Mouse (Mus musculus): ENCODE results near the gene Rexo1. TPM values are rescaled to one million over a fixed set of nuclear protein-coding genes. Genes with fewer than 3 reads are reported as not detected.

Gene Rexo1
- polyA plus RNA-seq, 1 experiment: 72.0 TPM

DNA sequence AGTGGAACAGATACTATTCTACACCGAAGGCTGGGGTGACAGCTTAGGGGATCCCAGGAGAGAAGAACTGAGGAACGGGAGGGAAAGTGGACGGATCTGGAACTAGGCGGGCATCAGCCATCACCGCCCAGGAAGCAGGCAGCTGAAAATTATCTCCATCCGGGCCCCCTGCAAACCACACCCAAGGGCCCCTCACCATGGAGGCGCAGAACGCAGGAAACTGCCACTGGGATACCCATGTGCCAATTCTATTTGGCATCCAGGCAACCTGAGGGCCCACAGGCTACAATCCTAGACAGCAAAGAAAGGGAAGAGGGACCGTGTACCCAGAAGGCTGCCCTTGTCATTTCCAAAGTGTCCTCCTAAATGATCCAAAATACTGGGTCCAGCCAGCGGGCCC, 9.1 kb upstream of the Rexo1 start:
- DNase-seq (ENCODE audit: low read depth): no peak
- TF ChIP-seq POLR2A (IDR thresholded peaks at IDR 0.05; ENCODE audit: borderline replicate concordance, extremely low read depth, insufficient read depth, insufficient read length, poor library complexity, severe bottlenecking): no peak
- no peak for TF ChIP-seq CTCF (IDR thresholded peaks at IDR 0.05; ENCODE audit: borderline replicate concordance, extremely low read depth, insufficient read depth, insufficient read length)

DNA sequence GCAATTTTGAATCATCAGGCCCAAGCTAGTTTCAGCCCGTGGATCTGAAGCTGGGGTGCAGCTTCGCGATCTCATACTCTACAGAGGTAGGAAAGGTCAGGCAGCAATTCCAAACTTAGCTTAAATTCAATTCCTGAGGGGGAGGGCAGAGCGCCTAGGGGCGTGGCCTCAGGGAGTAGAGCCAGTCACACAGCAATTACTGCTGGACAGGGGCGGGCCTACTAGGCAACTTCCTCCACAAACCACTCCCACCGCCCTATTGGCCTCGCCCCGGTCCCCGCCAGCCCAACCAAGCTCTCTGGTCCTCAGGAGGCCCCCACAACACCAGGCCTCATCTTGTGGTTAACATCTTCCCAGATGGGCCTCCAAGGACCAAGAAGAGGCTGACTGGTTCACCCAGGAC, 8.3 kb upstream of the Rexo1 start:
- DNase-seq (ENCODE audit: low read depth): no peak
- TF ChIP-seq CTCF (IDR thresholded peaks at IDR 0.05; ENCODE audit: borderline replicate concordance, extremely low read depth, insufficient read depth, insufficient read length) (no peak), POLR2A (IDR thresholded peaks at IDR 0.05; ENCODE audit: borderline replicate concordance, extremely low read depth, insufficient read depth, insufficient read length, poor library complexity, severe bottlenecking) (no peak)

DNA sequence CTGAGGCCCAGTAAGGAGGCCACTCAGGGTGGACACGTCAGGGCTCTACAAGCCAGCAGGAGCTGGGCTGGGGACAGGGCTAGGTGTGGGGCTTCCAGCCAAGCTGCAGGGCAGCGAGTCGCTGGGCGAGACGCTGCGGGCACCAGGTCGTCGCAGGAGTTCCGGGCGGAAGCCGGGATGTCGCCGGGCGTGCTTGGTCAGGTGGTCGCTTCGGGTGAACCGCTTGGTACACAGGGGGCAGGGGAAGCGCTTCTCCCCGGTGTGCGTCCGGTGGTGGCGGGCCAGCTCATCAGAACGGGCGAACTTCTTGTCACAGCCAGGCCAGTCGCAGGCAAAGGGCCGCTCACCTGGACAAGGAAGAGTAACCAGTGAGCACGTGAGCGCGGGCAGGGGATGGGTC, 7.5 kb upstream of the Rexo1 start:
- DNase-seq (ENCODE audit: low read depth): no peak

DNA sequence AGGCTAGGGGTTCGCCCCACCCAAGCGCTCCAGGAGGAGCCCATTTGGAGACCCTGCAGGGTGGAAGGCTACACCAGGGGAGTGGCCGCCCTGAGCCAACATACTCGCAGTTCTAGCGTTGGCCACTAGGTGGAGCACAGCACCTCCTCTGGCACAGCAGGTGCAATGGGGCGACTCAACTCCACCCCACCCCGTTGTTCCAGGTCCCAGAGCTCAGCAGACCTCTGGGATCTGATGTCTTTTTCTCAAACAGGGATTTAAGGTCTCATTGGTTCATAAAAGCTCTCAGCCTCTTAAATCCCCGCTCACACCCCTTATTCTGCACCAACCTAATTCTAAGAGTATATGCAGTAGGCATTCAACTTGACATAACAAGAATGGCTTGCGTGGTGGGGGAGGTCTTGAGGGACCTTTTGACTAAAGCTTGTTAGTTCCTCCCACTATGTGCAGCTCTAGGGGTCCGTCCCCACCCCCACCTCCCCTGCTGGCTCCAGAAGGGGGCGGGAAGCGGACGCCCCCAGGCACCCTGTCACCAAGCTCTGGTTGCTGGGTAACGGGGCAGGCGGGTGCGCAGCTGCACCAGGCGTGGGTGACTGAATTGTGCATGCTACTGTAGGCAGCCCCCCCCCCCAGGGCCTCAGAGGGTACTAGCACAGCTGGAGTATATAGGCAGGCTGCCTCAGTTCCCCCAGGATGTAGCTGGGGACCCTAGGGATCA, 5.2 kb upstream of the Rexo1 start:
- peak; percentile 87 for DNase-seq (ENCODE audit: low read depth)
- TF ChIP-seq POLR2A (IDR thresholded peaks at IDR 0.05; ENCODE audit: borderline replicate concordance, extremely low read depth, insufficient read depth, insufficient read length, poor library complexity, severe bottlenecking): no peak
- TF ChIP-seq CTCF (IDR thresholded peaks at IDR 0.05; ENCODE audit: borderline replicate concordance, extremely low read depth, insufficient read depth, insufficient read length): peak; percentile 93

More for the DNA sequence above, 7.5 kb upstream of the Rexo1 start:
- no peak for TF ChIP-seq CTCF (IDR thresholded peaks at IDR 0.05; ENCODE audit: borderline replicate concordance, extremely low read depth, insufficient read depth, insufficient read length)
- TF ChIP-seq POLR2A (IDR thresholded peaks at IDR 0.05; ENCODE audit: borderline replicate concordance, extremely low read depth, insufficient read depth, insufficient read length, poor library complexity, severe bottlenecking): no peak

DNA sequence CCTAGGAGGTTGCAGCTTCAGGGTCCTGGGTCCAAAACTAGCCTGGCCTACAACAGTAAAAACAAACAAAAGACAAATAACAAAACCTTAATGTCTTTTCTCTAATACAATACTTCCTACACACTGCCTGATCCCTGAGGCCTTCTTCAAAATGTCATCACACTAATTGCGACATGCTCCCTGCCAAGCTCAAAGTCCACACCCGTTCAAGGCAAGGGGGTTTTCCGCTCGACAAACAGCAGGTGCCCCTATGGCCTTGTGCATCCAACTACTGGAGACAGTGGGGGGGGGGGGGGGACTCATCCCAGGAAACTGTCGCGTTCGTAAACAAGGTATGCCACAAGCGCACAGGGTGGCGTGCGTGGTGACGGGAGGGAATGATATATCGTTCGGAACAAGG, 739 bp downstream of the Rexo1 start:
- TF ChIP-seq CTCF (IDR thresholded peaks at IDR 0.05; ENCODE audit: borderline replicate concordance, extremely low read depth, insufficient read depth, insufficient read length) (no peak), POLR2A (IDR thresholded peaks at IDR 0.05; ENCODE audit: borderline replicate concordance, extremely low read depth, insufficient read depth, insufficient read length, poor library complexity, severe bottlenecking) (no peak)
- no peak for DNase-seq (ENCODE audit: low read depth)

- no peak for DNase-seq (ENCODE audit: low read depth)
- TF ChIP-seq POLR2A (IDR thresholded peaks at IDR 0.05; ENCODE audit: borderline replicate concordance, extremely low read depth, insufficient read depth, insufficient read length, poor library complexity, severe bottlenecking) (no peak), CTCF (IDR thresholded peaks at IDR 0.05; ENCODE audit: borderline replicate concordance, extremely low read depth, insufficient read depth, insufficient read length) (no peak)
These were observed 1.9 kb downstream of the Rexo1 start for GRCm38 (mm10) chr10:80559431-80559830.

DNA sequence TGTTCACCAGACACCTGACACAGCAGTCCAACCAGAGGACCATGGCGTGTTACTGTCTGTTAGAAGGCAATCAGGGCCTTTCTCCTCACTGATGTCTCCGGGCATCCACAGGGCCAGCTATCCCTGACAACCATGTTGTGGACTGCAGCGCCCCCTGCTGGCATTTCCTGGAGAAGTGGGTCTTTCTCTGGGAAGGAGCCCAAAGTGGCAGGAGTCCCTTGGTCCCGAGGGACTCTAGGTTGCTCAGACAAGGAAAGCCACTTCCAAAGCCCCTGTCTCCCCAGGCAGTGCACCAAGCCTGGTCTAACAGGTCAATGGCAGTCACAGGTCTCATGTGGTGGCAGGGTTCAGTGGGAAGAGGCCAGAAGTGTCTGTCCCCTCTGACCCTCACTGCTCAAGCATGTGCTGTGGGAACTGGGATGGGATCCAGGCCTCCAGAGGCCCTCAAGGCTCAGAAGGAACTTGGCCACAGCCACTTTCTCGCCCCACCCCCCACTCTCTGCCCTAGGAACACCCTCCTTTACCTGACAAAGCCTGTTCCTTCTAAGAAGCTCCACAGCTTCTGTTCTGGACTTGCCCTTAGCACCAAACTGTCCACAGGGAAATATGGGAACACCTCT, 3.9 kb downstream of the Rexo1 start:
- TF ChIP-seq POLR2A (IDR thresholded peaks at IDR 0.05; ENCODE audit: borderline replicate concordance, extremely low read depth, insufficient read depth, insufficient read length, poor library complexity, severe bottlenecking) (no peak), CTCF (IDR thresholded peaks at IDR 0.05; ENCODE audit: borderline replicate concordance, extremely low read depth, insufficient read depth, insufficient read length) (peak; percentile 81)
- DNase-seq (ENCODE audit: low read depth): peak; percentile 63

- DNase-seq (ENCODE audit: low read depth): no peak
- TF ChIP-seq POLR2A (IDR thresholded peaks at IDR 0.05; ENCODE audit: borderline replicate concordance, extremely low read depth, insufficient read depth, insufficient read length, poor library complexity, severe bottlenecking): no peak
- TF ChIP-seq CTCF (IDR thresholded peaks at IDR 0.05; ENCODE audit: borderline replicate concordance, extremely low read depth, insufficient read depth, insufficient read length): no peak
These were observed 7.4 kb downstream of the Rexo1 start for GRCm38 (mm10) chr10:80553997-80554396.

DNA sequence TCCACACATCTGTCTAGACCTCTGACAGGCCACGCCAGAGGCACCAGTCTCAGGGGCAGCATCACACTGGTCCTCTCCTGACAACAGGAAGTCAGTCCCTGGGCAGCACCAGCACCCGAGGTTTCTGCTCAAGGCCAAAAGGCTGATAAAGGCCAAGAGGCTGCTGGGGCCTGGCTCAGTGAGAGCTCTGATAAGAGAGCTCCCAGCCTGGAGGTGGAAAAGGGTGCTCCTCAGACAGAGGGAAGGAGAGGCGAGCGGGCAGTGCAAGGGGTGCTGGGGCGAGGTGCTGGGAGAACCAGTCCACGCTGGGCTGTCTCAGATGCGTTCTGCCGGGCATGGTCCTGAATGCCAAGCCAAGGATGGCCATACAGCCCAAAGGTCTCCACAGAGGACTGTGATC, 7.8 kb downstream of the Rexo1 start:
- DNase-seq (ENCODE audit: low read depth): no peak
- TF ChIP-seq POLR2A (IDR thresholded peaks at IDR 0.05; ENCODE audit: borderline replicate concordance, extremely low read depth, insufficient read depth, insufficient read length, poor library complexity, severe bottlenecking) (no peak), CTCF (IDR thresholded peaks at IDR 0.05; ENCODE audit: borderline replicate concordance, extremely low read depth, insufficient read depth, insufficient read length) (no peak)

DNA sequence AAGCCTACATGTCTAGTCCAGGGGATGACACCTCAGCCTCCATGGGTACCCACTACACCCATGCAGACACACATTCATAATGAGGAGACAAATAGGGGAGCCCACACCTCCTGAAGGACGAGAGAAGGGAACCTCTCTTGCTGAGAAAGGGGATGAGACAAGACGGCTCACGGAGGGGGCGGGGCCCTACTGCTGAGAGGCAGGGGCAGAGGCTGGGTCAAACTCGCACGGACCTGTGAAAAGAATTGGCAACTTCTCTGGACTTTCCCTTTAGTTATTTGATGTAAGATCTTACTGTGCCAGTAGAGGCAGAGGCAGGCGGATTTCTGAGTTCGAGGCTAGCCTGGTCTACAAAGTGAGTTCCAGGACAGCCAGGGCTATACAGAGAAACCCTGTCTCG, 9.0 kb downstream of the Rexo1 start:
- TF ChIP-seq CTCF (IDR thresholded peaks at IDR 0.05; ENCODE audit: borderline replicate concordance, extremely low read depth, insufficient read depth, insufficient read length): no peak
- TF ChIP-seq POLR2A (IDR thresholded peaks at IDR 0.05; ENCODE audit: borderline replicate concordance, extremely low read depth, insufficient read depth, insufficient read length, poor library complexity, severe bottlenecking): no peak
- no peak for DNase-seq (ENCODE audit: low read depth)

DNA sequence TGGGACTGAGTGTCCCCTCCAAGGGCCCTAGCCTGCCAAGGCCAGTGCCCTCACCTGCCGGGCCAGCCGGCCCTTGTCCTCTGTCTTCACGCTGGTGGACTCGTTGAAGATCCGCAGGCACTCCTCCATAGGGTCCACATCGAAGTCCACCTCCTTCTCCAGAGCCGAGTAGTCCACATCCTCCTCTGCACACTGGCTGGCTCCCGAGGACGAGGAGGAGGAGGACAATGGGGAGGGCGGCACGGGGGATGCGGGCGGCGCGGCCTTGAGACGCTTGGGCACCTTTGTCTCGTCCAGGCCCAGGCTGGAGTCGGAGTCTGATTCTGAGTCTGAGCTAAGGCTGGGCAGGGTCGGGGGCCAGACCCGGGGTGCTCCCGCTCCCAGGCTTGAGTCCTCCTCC, 12.1 kb downstream of the Rexo1 start:
- no peak for DNase-seq (ENCODE audit: low read depth)
- TF ChIP-seq POLR2A (IDR thresholded peaks at IDR 0.05; ENCODE audit: borderline replicate concordance, extremely low read depth, insufficient read depth, insufficient read length, poor library complexity, severe bottlenecking) (no peak), CTCF (IDR thresholded peaks at IDR 0.05; ENCODE audit: borderline replicate concordance, extremely low read depth, insufficient read depth, insufficient read length) (no peak)

All from brain, embryonic 14.5 days (tissue).